Mouse (Mus musculus) olfactory bulb, adult 2 months (tissue): ENCODE measurements around the gene Timm29. TPM values are rescaled to one million over a fixed set of nuclear protein-coding genes. Genes with fewer than 3 reads are reported as not detected.

ENCODE experiments used
- H3K27ac ChIP-seq: fragments of 200-500 bp; 2 replicates; pipeline ENCODE4 v1.5.1; 2012; ENCODE audit warnings: low read depth, low read length; ENCODE audit not compliant: insufficient read depth
- H3K4me1 ChIP-seq: fragments of 200-500 bp; 2 replicates; pipeline ENCODE4 v1.6.1; 2012; ENCODE audit warnings: low read length; ENCODE audit not compliant: control insufficient read depth, insufficient read depth
- H3K4me3 ChIP-seq: fragments of 200-500 bp; 2 replicates; pipeline ENCODE4 v1.5.1; 2012; ENCODE audit warnings: mild to moderate bottlenecking, low read depth, low read length, moderate library complexity; ENCODE audit not compliant: insufficient read depth
- CTCF ChIP-seq: fragments of 200-500 bp; IDR thresholded peaks from 2 replicates; pipeline ENCODE4 v1.5.1; 2012; ENCODE audit warnings: low read depth, mild to moderate bottlenecking, low read length, moderate library complexity; ENCODE audit not compliant: insufficient read depth
- POLR2A ChIP-seq: fragments of 200-500 bp; IDR thresholded peaks from 2 replicates; pipeline ENCODE4 v1.6.1; 2012; ENCODE audit warnings: mild to moderate bottlenecking, low read depth, low read length, moderate library complexity; ENCODE audit not compliant: insufficient read depth
- WGBS: fragments of 180-500 bp; shearing (Covaris S2); methylation state at CpG from one replicate; pipeline ENCODE4 v1.1.7; 2018; 5-methylcytosine and 5-hydroxymethylcytosine counted together
- polyA plus RNA-seq: library from polyadenylated mRNA; stranded (reverse); fragments of >200 nt; gene quantifications from 2 replicates; pipeline ENCODE4 v1.2.4, GENCODE M21; 2012; ENCODE audit warnings: low replicate concordance; ENCODE audit not compliant: missing spikeins, insufficient read depth, insufficient read length

The Timm29 gene
- not detected in 2 replicates for polyA plus RNA-seq

- peak within 1 kb of the TSS; percentile 68 for H3K4me3 ChIP-seq
- peak within 1 kb of the TSS; percentile 53; the same call in 1 of the 2 replicates for H3K27ac ChIP-seq
- WGBS: under 1% methylated on average over 30 of the region's 30 CpGs
These were observed at the start of gene Timm29, which contains the start of gene Yipf2 for GRCm38 (mm10) chr9:21592703-21593121. TSS of gene Timm29 (plus strand) at chr9:21592722. TSS of gene Yipf2 (minus strand) at chr9:21592828.

GRCm38 (mm10) chr9:21545351-21545915, 47.1 kb upstream of the Timm29 start:
- Histone ChIP-seq H3K27ac (no peak overlapping the region), H3K4me3 (peak overlapping the region; percentile 88), H3K4me1 (peaks cover 3% of the 10 kb centered on the region; the same call in 1 of the 2 replicates)
- WGBS: 19% methylated on average over 9 of the region's 9 CpGs
- no peak for TF ChIP-seq CTCF
- TF ChIP-seq POLR2A: no peak

More at GRCm38 (mm10) chr9:21592703-21593121, at the start of gene Timm29, which contains the start of gene Yipf2:
- peaks cover 9% of the 10 kb centered on the region for H3K4me1 ChIP-seq
- TF ChIP-seq CTCF (no peak), POLR2A (peak; percentile 43; the same call in 1 of the 2 replicates)

DNA sequence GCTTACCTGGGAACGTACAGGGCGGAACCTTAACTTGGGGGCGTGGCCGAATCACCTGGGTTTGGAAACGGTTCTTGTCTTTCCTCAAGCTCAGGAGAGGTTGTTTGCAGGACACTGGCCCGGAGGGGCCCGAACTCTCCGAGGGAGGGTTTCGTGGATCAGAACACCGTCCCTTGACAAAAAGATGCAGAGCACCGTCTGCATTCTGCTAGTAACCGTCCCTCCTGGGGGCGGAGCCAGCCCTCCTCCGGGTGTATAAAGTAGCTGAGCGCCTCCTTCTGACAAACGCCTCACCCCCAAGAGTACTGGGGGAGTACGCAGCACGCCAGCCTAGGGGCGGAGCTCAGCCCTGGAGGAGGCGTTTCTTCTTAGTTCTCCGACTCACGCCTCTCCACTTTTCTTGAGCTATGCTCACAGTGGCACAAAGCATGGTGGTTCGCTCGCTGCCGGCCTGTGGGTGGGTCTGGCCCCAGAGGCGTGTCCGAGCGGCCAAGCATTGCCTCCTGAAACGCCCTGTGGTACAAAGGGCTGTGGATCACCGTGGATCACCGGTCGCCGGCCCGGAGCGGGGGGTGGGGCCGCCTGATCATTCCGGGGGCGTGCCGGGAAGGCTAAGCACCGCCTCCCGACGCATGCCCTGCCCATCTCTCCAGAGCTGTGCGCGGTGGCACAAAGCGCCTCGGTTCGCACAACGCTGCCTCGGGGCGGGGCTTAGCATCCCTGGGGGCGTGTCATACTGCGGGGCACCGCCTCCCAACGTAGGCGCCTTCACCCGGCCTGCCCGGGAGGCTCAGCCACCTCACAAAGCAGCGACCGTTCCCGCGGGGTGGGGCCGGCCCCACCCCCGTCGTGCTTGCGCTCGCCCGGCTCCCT, 46.4 kb upstream of the Timm29 start:
- Histone ChIP-seq H3K4me1 (peaks cover 3% of the 10 kb centered on the region; the same call in 1 of the 2 replicates), H3K4me3 (peak overlapping the region; percentile 88), H3K27ac (peak overlapping the region; percentile 76)
- TF ChIP-seq CTCF (no peak; the same call in 1 of the 2 replicates), POLR2A (no peak)
- under 1% methylated on average over 67 of the region's 67 CpGs for WGBS

GRCm38 (mm10) chr9:21546789-21547074, 45.8 kb upstream of the Timm29 start, which contains the start of gene Carm1:
TSS of gene Carm1 (plus strand) at chr9:21546894.
- TF ChIP-seq POLR2A (no peak), CTCF (peak; percentile 71; the same call in 1 of the 2 replicates)
- peaks cover 3% of the 10 kb centered on the region; the same call in 1 of the 2 replicates for H3K4me1 ChIP-seq
- H3K27ac ChIP-seq: peak within 1 kb of the TSS; percentile 87
- 34% methylated on average over 52 of the region's 52 CpGs for WGBS
- peak within 1 kb of the TSS; percentile 88 for H3K4me3 ChIP-seq

- Histone ChIP-seq H3K4me1 (peaks cover 3% of the 10 kb centered on the region; the same call in 1 of the 2 replicates), H3K4me3 (peak overlapping the region; percentile 88), H3K27ac (peak overlapping the region; percentile 87)
- TF ChIP-seq CTCF: no peak
- TF ChIP-seq POLR2A: no peak; the same call in 1 of the 2 replicates
- WGBS: 1% methylated on average over 58 of the region's 66 CpGs
These were observed 45.2 kb upstream of the Timm29 start for GRCm38 (mm10) chr9:21547075-21547941.

GRCm38 (mm10) chr9:21551049-21551448, 41.5 kb upstream of the Timm29 start:
- Histone ChIP-seq H3K27ac (no peak overlapping the region), H3K4me1 (peaks cover 4% of the 10 kb centered on the region), H3K4me3 (no peak overlapping the region)
- WGBS: 67% methylated on average over 2 of the region's 2 CpGs
- TF ChIP-seq CTCF (no peak), POLR2A (no peak)

DNA sequence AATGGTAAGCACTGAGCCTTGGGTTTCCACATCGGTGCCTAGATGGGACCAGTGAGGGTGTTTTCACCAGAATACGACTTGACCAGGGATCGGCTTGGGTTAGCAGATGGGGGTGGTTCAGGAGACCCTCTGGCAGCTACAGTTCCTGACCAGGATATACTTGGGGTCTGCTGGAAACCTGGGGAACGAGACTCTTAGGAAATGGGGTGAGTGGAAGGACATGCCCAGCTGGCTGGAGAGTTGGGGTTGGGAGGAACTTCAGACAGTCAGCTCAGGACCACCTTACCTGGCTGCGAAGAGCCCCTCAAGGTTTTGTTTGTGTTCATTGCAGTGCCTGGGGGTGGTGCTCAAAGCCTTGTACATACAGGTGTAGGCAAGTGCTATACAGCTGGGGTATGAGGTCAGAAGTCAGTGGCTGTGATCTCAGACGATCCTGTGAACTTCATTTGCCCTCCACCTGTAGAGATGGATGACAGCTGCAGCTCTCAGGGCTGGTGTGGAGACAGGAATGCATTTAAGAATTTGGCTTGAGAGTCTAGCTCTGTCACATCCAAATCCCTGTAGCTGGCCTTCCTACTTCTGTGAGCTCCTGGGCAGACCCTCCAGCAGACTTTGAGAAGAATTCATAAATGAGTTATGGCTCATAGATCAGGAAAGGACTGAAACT, 38.8 kb upstream of the Timm29 start:
- H3K4me1 ChIP-seq: peaks cover 4% of the 10 kb centered on the region
- 87% methylated on average over 6 of the region's 6 CpGs for WGBS
- H3K4me3 ChIP-seq: no peak overlapping the region
- no peak for TF ChIP-seq CTCF
- no peak for TF ChIP-seq POLR2A
- no peak overlapping the region for H3K27ac ChIP-seq

DNA sequence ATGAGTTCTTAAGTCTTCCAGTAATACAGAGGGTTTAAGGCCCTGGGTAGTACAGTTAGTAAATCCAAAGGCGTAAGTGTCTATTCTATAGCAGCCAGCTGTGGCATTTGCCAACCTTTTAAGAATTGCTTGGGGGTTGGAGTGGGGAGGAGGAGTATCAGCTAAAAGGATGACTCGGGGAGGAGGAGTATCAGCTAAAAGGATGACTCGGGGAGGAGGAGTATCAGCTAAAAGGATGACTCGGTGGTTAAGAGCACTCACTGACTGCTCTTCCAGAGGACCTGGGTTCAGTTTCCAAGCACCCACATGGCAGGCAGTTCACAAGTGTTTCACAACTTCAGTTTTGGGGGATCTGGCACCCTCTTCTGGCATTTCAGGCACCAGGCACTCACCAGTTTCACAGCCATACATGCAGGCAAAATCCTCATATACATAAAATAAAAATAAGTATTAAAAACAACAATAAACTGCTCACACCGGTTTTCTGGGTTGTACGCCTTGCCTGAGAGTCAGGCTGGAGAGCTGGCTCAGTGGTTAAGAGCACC, 37.3 kb upstream of the Timm29 start:
- Histone ChIP-seq H3K4me3 (no peak overlapping the region), H3K27ac (no peak overlapping the region), H3K4me1 (peaks cover 4% of the 10 kb centered on the region)
- WGBS: 65% methylated on average over 6 of the region's 6 CpGs
- TF ChIP-seq CTCF: no peak
- no peak for TF ChIP-seq POLR2A

- Histone ChIP-seq H3K4me1 (peaks cover 4% of the 10 kb centered on the region), H3K4me3 (no peak overlapping the region), H3K27ac (no peak overlapping the region)
- 80% methylated on average over 2 of the region's 2 CpGs for WGBS
- TF ChIP-seq CTCF (no peak), POLR2A (no peak)
These were observed 35.5 kb upstream of the Timm29 start for GRCm38 (mm10) chr9:21556996-21557395.
